Mouse (Mus musculus): ENCODE measurements at regions not wholly inside any gene's neighbourhood (a gene's known extent, or its start where the extent isn't known, plus 50 kb on each side); places are given as distances from the start of the nearest gene placed in this dataset.

DNA sequence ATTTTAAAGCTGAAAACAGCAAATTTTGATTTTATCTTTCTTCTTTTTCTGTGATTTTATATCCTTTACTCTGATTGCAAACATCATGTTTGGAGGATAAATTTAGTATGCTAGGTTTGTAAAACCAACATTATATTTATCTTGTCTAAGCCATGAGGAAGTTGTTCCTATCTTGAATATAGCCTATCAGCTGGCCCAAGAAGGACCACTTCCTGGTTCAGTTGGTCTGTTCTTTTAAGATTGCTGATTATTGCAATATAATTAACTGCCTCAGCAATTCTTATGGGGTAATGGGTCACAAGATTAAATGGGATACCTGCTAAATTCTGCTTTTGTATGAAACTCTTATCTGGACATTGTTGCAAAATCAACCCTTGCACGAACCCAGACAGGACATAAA, 165.5 kb downstream of the Rfx6 start:
- H3ac ChIP-seq (ENCODE audit: control insufficient read depth, insufficient read length, low read depth) = no peak overlapping the region
- no peaks in the 10 kb centered on the region for H3K36me3 ChIP-seq (ENCODE audit: control insufficient read depth, insufficient read depth)
- TF ChIP-seq FOSL1 (IDR thresholded peaks at IDR 0.05; ENCODE audit: insufficient read depth, low read length, poor library complexity, severe bottlenecking) (no peak), MYOG (IDR thresholded peaks at IDR 0.05; ENCODE audit: control insufficient read depth, extremely low read depth, insufficient read length) (no peak), CTCF (IDR thresholded peaks at IDR 0.05; ENCODE audit: control insufficient read depth, insufficient read depth, insufficient read length) (no peak), MAX (IDR thresholded peaks at IDR 0.05) (no peak), USF1 (IDR thresholded peaks at IDR 0.05; ENCODE audit: low read depth) (no peak), MYOD1 (IDR thresholded peaks at IDR 0.05; ENCODE audit: control insufficient read depth, insufficient read length, low read depth) (no peak), CEBPB (IDR thresholded peaks at IDR 0.05; ENCODE audit: low read depth) (no peak)
- H3K79me2 ChIP-seq (ENCODE audit: control insufficient read depth, insufficient read depth) = no peaks in the 10 kb centered on the region
- H3K4me3 ChIP-seq (ENCODE audit: insufficient read depth, poor library complexity, severe bottlenecking) = no peak overlapping the region
- no peaks in the 10 kb centered on the region for H3K27me3 ChIP-seq (ENCODE audit: control insufficient read depth, insufficient read depth, insufficient read length)
- no peaks in the 10 kb centered on the region for H3K79me3 ChIP-seq (ENCODE audit: low read depth)

DNA sequence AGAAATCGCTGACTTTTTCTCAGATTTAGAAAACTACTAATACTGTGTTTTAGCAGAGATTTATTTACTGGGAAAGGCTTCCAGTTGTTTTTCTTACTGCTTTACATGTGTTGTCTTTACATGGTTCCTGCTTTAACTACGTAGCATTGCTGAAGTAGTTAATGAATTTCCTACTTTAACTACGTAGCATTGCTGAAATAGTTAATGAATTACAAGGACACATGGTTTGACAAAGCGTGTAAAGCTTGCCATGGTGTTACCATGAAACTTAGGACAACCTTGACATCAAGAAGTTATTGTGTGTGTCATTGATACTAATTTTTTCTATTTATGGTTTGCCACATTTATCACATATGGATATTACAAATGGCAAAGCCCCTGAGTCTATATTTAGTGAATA, 168.7 kb downstream of the Rfx6 start:
- no peaks in the 10 kb centered on the region for H3K79me3 ChIP-seq (ENCODE audit: low read depth)
- TF ChIP-seq FOSL1 (IDR thresholded peaks at IDR 0.05; ENCODE audit: insufficient read depth, low read length, poor library complexity, severe bottlenecking) (no peak), MAX (IDR thresholded peaks at IDR 0.05) (no peak), CTCF (IDR thresholded peaks at IDR 0.05; ENCODE audit: control insufficient read depth, insufficient read depth, insufficient read length) (no peak), USF1 (IDR thresholded peaks at IDR 0.05; ENCODE audit: low read depth) (no peak), MYOG (IDR thresholded peaks at IDR 0.05; ENCODE audit: control insufficient read depth, extremely low read depth, insufficient read length) (no peak), MYOD1 (IDR thresholded peaks at IDR 0.05; ENCODE audit: control insufficient read depth, insufficient read length, low read depth) (no peak), CEBPB (IDR thresholded peaks at IDR 0.05; ENCODE audit: low read depth) (no peak)
- no peaks in the 10 kb centered on the region for H3K36me3 ChIP-seq (ENCODE audit: control insufficient read depth, insufficient read depth)
- no peak overlapping the region for H3K4me3 ChIP-seq (ENCODE audit: insufficient read depth, poor library complexity, severe bottlenecking)
- no peaks in the 10 kb centered on the region for H3K27me3 ChIP-seq (ENCODE audit: control insufficient read depth, insufficient read depth, insufficient read length)
- no peaks in the 10 kb centered on the region for H3K79me2 ChIP-seq (ENCODE audit: control insufficient read depth, insufficient read depth)
- no peak overlapping the region for H3ac ChIP-seq (ENCODE audit: control insufficient read depth, insufficient read length, low read depth)

DNA sequence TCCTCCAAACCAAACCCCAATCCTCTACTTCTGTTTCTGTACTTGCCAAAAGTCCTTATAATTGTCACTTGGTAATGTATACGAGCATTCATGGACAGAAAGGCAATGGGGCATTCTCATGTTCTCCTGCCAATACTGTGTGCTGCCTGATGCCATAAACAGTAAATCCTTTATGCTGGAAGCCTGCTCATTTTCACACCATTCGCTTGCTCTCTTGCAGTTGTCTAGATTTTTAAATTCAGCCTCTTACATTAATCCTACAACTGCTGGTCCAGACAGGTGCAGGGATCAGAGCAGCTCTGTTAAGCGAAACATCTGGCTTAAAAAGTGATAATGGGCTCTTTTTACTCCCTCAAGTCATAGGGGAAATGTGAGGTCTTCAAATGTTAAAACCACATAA, 152.9 kb upstream of the Vgll2 start:
- H3K79me3 ChIP-seq (ENCODE audit: low read depth) = no peaks in the 10 kb centered on the region
- H3ac ChIP-seq (ENCODE audit: control insufficient read depth, insufficient read length, low read depth) = no peak overlapping the region
- TF ChIP-seq MYOD1 (IDR thresholded peaks at IDR 0.05; ENCODE audit: control insufficient read depth, insufficient read length, low read depth) (no peak), CEBPB (IDR thresholded peaks at IDR 0.05; ENCODE audit: low read depth) (no peak), USF1 (IDR thresholded peaks at IDR 0.05; ENCODE audit: low read depth) (no peak), FOSL1 (IDR thresholded peaks at IDR 0.05; ENCODE audit: insufficient read depth, low read length, poor library complexity, severe bottlenecking) (no peak), CTCF (IDR thresholded peaks at IDR 0.05; ENCODE audit: control insufficient read depth, insufficient read depth, insufficient read length) (no peak), MAX (IDR thresholded peaks at IDR 0.05) (no peak), MYOG (IDR thresholded peaks at IDR 0.05; ENCODE audit: control insufficient read depth, extremely low read depth, insufficient read length) (no peak)
- H3K79me2 ChIP-seq (ENCODE audit: control insufficient read depth, insufficient read depth) = no peaks in the 10 kb centered on the region
- H3K4me3 ChIP-seq (ENCODE audit: insufficient read depth, poor library complexity, severe bottlenecking) = no peak overlapping the region
- H3K36me3 ChIP-seq (ENCODE audit: control insufficient read depth, insufficient read depth) = no peaks in the 10 kb centered on the region
- H3K27me3 ChIP-seq (ENCODE audit: control insufficient read depth, insufficient read depth, insufficient read length) = no peaks in the 10 kb centered on the region

DNA sequence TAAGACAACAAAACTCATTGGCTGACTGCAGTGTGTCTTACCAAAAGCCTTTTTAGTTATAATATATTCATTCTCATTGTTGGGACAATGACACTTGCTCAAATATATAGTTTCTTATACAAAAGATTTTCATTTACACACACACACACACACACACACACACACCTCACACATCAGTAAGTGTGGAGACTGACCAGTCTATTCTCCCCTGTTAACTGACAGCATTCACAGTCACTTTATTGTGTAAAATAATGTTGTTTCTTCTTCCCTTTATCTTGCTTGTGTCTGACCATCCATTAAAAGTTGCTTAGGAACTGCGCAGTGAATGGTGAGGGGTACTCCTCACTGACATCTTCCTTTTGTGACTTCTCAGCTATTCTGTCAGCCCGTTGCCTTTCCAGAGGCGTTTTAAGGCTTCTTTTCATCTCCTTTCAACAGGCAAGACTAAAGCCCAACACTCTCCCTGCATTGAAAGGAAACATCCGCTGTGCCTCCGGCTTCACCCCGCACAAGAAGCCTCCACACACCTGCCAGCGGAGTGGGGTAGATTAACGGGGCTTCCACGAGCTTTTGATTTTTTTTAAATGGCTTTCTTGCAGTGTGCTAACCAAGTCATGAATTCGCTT, 111.1 kb upstream of the Vgll2 start:
- Histone ChIP-seq H3K79me3 (ENCODE audit: low read depth) (no peaks in the 10 kb centered on the region), H3K4me3 (ENCODE audit: insufficient read depth, poor library complexity, severe bottlenecking) (no peak overlapping the region), H3K79me2 (ENCODE audit: control insufficient read depth, insufficient read depth) (no peaks in the 10 kb centered on the region), H3ac (ENCODE audit: control insufficient read depth, insufficient read length, low read depth) (no peak overlapping the region), H3K27me3 (ENCODE audit: control insufficient read depth, insufficient read depth, insufficient read length) (no peaks in the 10 kb centered on the region), H3K36me3 (ENCODE audit: control insufficient read depth, insufficient read depth) (no peaks in the 10 kb centered on the region)
- no peak for TF ChIP-seq MAX (IDR thresholded peaks at IDR 0.05)
- no peak for TF ChIP-seq MYOG (IDR thresholded peaks at IDR 0.05; ENCODE audit: control insufficient read depth, extremely low read depth, insufficient read length)
- no peak for TF ChIP-seq USF1 (IDR thresholded peaks at IDR 0.05; ENCODE audit: low read depth)
- no peak for TF ChIP-seq CEBPB (IDR thresholded peaks at IDR 0.05; ENCODE audit: low read depth)
- no peak for TF ChIP-seq MYOD1 (IDR thresholded peaks at IDR 0.05; ENCODE audit: control insufficient read depth, insufficient read length, low read depth)
- no peak for TF ChIP-seq FOSL1 (IDR thresholded peaks at IDR 0.05; ENCODE audit: insufficient read depth, low read length, poor library complexity, severe bottlenecking)
- TF ChIP-seq CTCF (IDR thresholded peaks at IDR 0.05; ENCODE audit: control insufficient read depth, insufficient read depth, insufficient read length) = no peak

DNA sequence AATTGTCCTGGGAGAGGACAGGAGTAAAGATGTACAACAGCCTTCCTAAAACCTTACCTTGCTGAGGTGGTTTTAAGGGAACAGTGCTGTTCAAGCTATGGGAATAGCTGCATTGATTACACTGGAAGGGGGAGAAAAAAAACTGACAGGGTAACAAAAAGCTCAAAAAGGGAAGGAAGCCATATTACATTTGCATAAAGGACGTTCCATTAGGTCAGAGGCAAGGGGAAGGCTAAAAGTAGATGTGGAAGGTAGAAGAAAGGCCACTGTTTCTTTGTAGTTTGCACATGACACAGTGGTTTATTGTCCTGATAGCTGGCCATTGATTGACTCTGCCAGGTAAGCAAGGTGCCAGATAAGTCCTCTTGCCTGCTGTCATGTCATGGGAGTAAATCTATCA, 110.2 kb upstream of the Vgll2 start:
- Histone ChIP-seq H3K27me3 (ENCODE audit: control insufficient read depth, insufficient read depth, insufficient read length) (no peaks in the 10 kb centered on the region), H3K79me3 (ENCODE audit: low read depth) (no peaks in the 10 kb centered on the region), H3K4me3 (ENCODE audit: insufficient read depth, poor library complexity, severe bottlenecking) (no peak overlapping the region), H3ac (ENCODE audit: control insufficient read depth, insufficient read length, low read depth) (no peak overlapping the region), H3K79me2 (ENCODE audit: control insufficient read depth, insufficient read depth) (no peaks in the 10 kb centered on the region), H3K36me3 (ENCODE audit: control insufficient read depth, insufficient read depth) (no peaks in the 10 kb centered on the region)
- no peak for TF ChIP-seq CTCF (IDR thresholded peaks at IDR 0.05; ENCODE audit: control insufficient read depth, insufficient read depth, insufficient read length)
- no peak for TF ChIP-seq MAX (IDR thresholded peaks at IDR 0.05)
- TF ChIP-seq FOSL1 (IDR thresholded peaks at IDR 0.05; ENCODE audit: insufficient read depth, low read length, poor library complexity, severe bottlenecking) = no peak
- TF ChIP-seq USF1 (IDR thresholded peaks at IDR 0.05; ENCODE audit: low read depth) = no peak
- TF ChIP-seq MYOD1 (IDR thresholded peaks at IDR 0.05; ENCODE audit: control insufficient read depth, insufficient read length, low read depth) = no peak
- TF ChIP-seq MYOG (IDR thresholded peaks at IDR 0.05; ENCODE audit: control insufficient read depth, extremely low read depth, insufficient read length) = no peak
- no peak for TF ChIP-seq CEBPB (IDR thresholded peaks at IDR 0.05; ENCODE audit: low read depth)

Data from C2C12 (cell line).